Mouse (Mus musculus): Measurements from ENCODE around the gene Gm11985. TPM values are rescaled to one million over a fixed set of nuclear protein-coding genes. Genes with fewer than 3 reads are reported as not detected.
A peak's percentile ranks its signal among the peaks of the same experiment; 100 is the strongest.

Gm11985 gene
- polyA plus RNA-seq, 2 experiments = not detected

- Histone ChIP-seq H3K4me1 (replicated peaks; ENCODE audit: control insufficient read depth in 2 of 2, insufficient read depth in 2 of 2, low read length in 1 of 2) (peaks cover 0 to 6% of the 10 kb centered on the region in 2 experiments; a peak in 1 of 4 replicates), H3K36me3 (replicated peaks; ENCODE audit: control insufficient read depth, insufficient read depth, low read depth) (no peaks in the 10 kb centered on the region), H3K9ac (replicated peaks) (peak overlapping the region; percentile 36), H3K9me3 (ENCODE audit: control insufficient read depth, low read length) (no peaks in the 10 kb centered on the region; the same call in 1 of the 2 replicates), H3K27me3 (ENCODE audit: control insufficient read depth, insufficient read depth, low read length) (no peaks in the 10 kb centered on the region), H3K4me2 (ENCODE audit: low read depth) (peak overlapping the region; percentile 13; the same call in 1 of the 2 replicates), H3K4me3 (ENCODE audit: insufficient read depth in 1 of 2, low read depth in 2 of 2, low read length in 2 of 2) (peak overlapping the region; percentile 39 to 47), H3K27ac (no peak overlapping the region)
- WGBS (ENCODE audit: insufficient replicate concordance) = 66% methylated on average over 19 of the region's 19 CpGs
- no peak for TF ChIP-seq EP300 (IDR thresholded peaks at IDR 0.05; ENCODE audit: low read depth)
- TF ChIP-seq CTCF (IDR thresholded peaks at IDR 0.05; ENCODE audit: low read depth) = no peak
- no peak for ATAC-seq (ENCODE audit: insufficient read depth)
- DNase-seq (ENCODE audit: low read depth in 3 of 3, low spot score in 3 of 3) = no peak
These were observed 9.6 kb upstream of the Gm11985 start for GRCm38 (mm10) chr11:7198006-7198405.

- H3K27ac ChIP-seq = no peak within 1 kb of the TSS; the same call in 1 of the 2 replicates
- no peaks in the 10 kb centered on the region for H3K27me3 ChIP-seq (ENCODE audit: control insufficient read depth, insufficient read depth, low read length)
- no peaks in the 10 kb centered on the region; the same call in 1 of the 2 replicates for H3K9me3 ChIP-seq (ENCODE audit: control insufficient read depth, low read length)
- ATAC-seq (ENCODE audit: insufficient read depth) (peak; percentile 68), DNase-seq (ENCODE audit: low read depth in 3 of 3, low spot score in 3 of 3) (peak in 2 of 3 experiments; percentile 45)
- peak within 1 kb of the TSS; percentile 39 to 47 for H3K4me3 ChIP-seq (ENCODE audit: insufficient read depth in 1 of 2, low read depth in 2 of 2, low read length in 2 of 2)
- TF ChIP-seq CTCF (IDR thresholded peaks at IDR 0.05; ENCODE audit: low read depth) (no peak), EP300 (IDR thresholded peaks at IDR 0.05; ENCODE audit: low read depth) (no peak)
- peak within 1 kb of the TSS; percentile 36 for H3K9ac ChIP-seq (replicated peaks)
- H3K36me3 ChIP-seq (replicated peaks; ENCODE audit: control insufficient read depth, insufficient read depth, low read depth) = no peaks in the 10 kb centered on the region
- WGBS (ENCODE audit: insufficient replicate concordance) = 61% methylated on average over 12 of the region's 12 CpGs
- H3K4me2 ChIP-seq (ENCODE audit: low read depth) = peak within 1 kb of the TSS; percentile 35
- H3K4me1 ChIP-seq (replicated peaks; ENCODE audit: control insufficient read depth in 2 of 2, insufficient read depth in 2 of 2, low read length in 1 of 2) = peaks cover 0 to 6% of the 10 kb centered on the region in 2 experiments; a peak in 1 of 4 replicates
These were observed 9.1 kb upstream of the Gm11985 start, which contains the start of gene Igfbp1 for GRCm38 (mm10) chr11:7197491-7197941. Igfbp1 (plus strand) TSS chr11:7197782.

GRCm38 (mm10) chr11:7195312-7195685, 6.9 kb upstream of the Gm11985 start:
- no peak overlapping the region for H3K27ac ChIP-seq
- WGBS (ENCODE audit: insufficient replicate concordance) = 54% methylated on average over 4 of the region's 4 CpGs
- H3K4me3 ChIP-seq (ENCODE audit: insufficient read depth in 1 of 2, low read depth in 2 of 2, low read length in 2 of 2) = no peak overlapping the region
- TF ChIP-seq EP300 (IDR thresholded peaks at IDR 0.05; ENCODE audit: low read depth) (no peak), CTCF (IDR thresholded peaks at IDR 0.05; ENCODE audit: low read depth) (no peak)
- no peaks in the 10 kb centered on the region for H3K36me3 ChIP-seq (replicated peaks; ENCODE audit: control insufficient read depth, insufficient read depth, low read depth)
- H3K27me3 ChIP-seq (ENCODE audit: control insufficient read depth, insufficient read depth, low read length) = no peaks in the 10 kb centered on the region
- no peaks in the 10 kb centered on the region; the same call in 1 of the 2 replicates for H3K9me3 ChIP-seq (ENCODE audit: control insufficient read depth, low read length)
- peaks cover 0 to 6% of the 10 kb centered on the region in 2 experiments; a peak in 1 of 4 replicates for H3K4me1 ChIP-seq (replicated peaks; ENCODE audit: control insufficient read depth in 2 of 2, insufficient read depth in 2 of 2, low read length in 1 of 2)
- ATAC-seq (ENCODE audit: insufficient read depth) (no peak), DNase-seq (ENCODE audit: low read depth in 3 of 3, low spot score in 3 of 3) (no peak)
- no peak overlapping the region for H3K9ac ChIP-seq (replicated peaks)
- H3K4me2 ChIP-seq (ENCODE audit: low read depth) = no peak overlapping the region

GRCm38 (mm10) chr11:7194432-7195311, 6.3 kb upstream of the Gm11985 start:
- DNase-seq (ENCODE audit: low read depth in 3 of 3, low spot score in 3 of 3) = no peak
- no peak overlapping the region for H3K4me2 ChIP-seq (ENCODE audit: low read depth)
- 72% methylated on average over 10 of the region's 10 CpGs for WGBS (ENCODE audit: insufficient replicate concordance)
- H3K4me1 ChIP-seq (replicated peaks; ENCODE audit: control insufficient read depth in 2 of 2, insufficient read depth in 2 of 2, low read length in 1 of 2) = peaks cover 0 to 9% of the 10 kb centered on the region in 2 experiments; a peak in 1 of 4 replicates
- ATAC-seq (ENCODE audit: insufficient read depth) = no peak
- H3K4me3 ChIP-seq (ENCODE audit: insufficient read depth in 1 of 2, low read depth in 2 of 2, low read length in 2 of 2) = no peak overlapping the region
- H3K9me3 ChIP-seq (ENCODE audit: control insufficient read depth, low read length) = no peaks in the 10 kb centered on the region; the same call in 1 of the 2 replicates
- no peaks in the 10 kb centered on the region for H3K27me3 ChIP-seq (ENCODE audit: control insufficient read depth, insufficient read depth, low read length)
- TF ChIP-seq EP300 (IDR thresholded peaks at IDR 0.05; ENCODE audit: low read depth) = no peak
- peak; percentile 35; the same call in 1 of the 2 replicates for TF ChIP-seq CTCF (IDR thresholded peaks at IDR 0.05; ENCODE audit: low read depth)
- no peaks in the 10 kb centered on the region for H3K36me3 ChIP-seq (replicated peaks; ENCODE audit: control insufficient read depth, insufficient read depth, low read depth)
- H3K9ac ChIP-seq (replicated peaks) = no peak overlapping the region
- H3K27ac ChIP-seq = no peak overlapping the region

- Histone ChIP-seq H3K27me3 (ENCODE audit: control insufficient read depth, insufficient read depth, low read length) (no peaks in the 10 kb centered on the region), H3K9ac (replicated peaks) (no peak overlapping the region), H3K27ac (no peak overlapping the region), H3K9me3 (ENCODE audit: control insufficient read depth, low read length) (no peaks in the 10 kb centered on the region; the same call in 1 of the 2 replicates), H3K36me3 (replicated peaks; ENCODE audit: control insufficient read depth, insufficient read depth, low read depth) (no peaks in the 10 kb centered on the region), H3K4me1 (replicated peaks; ENCODE audit: control insufficient read depth in 2 of 2, insufficient read depth in 2 of 2, low read length in 1 of 2) (peaks cover 0 to 9% of the 10 kb centered on the region in 2 experiments; a peak in 1 of 4 replicates), H3K4me3 (ENCODE audit: insufficient read depth in 1 of 2, low read depth in 2 of 2, low read length in 2 of 2) (no peak overlapping the region), H3K4me2 (ENCODE audit: low read depth) (no peak overlapping the region)
- TF ChIP-seq CTCF (IDR thresholded peaks at IDR 0.05; ENCODE audit: low read depth) (no peak), EP300 (IDR thresholded peaks at IDR 0.05; ENCODE audit: low read depth) (no peak)
- DNase-seq (ENCODE audit: low read depth in 3 of 3, low spot score in 3 of 3) = no peak
- WGBS (ENCODE audit: insufficient replicate concordance) = 50% methylated on average over 9 of the region's 9 CpGs
- ATAC-seq (ENCODE audit: insufficient read depth) = no peak
These were observed 4.8 kb upstream of the Gm11985 start for GRCm38 (mm10) chr11:7193134-7193533.
